Mouse (Mus musculus) hindbrain, embryonic 14.5 days (tissue): ENCODE measurements around the gene Slc26a9. TPM values are rescaled to one million over a fixed set of nuclear protein-coding genes. Genes with fewer than 3 reads are reported as not detected.
A peak's percentile ranks its signal among the peaks of the same experiment; 100 is the strongest.

ENCODE experiments used
- ATAC-seq: fragments of 200-750 bp; cut with Nextera tagmentation; 2 replicates; pipeline ENCODE4 v1.8.0; 2017; ENCODE audit warnings: moderate number of reproducible peaks, mild to moderate bottlenecking, moderate TSS enrichment, moderate library complexity; ENCODE audit not compliant: low FRiP score
- DNase-seq: peaks from one replicate; pipeline ENCODE4 v3.0.0-alpha.2; 2015; ENCODE audit warnings: low spot score
- H3K27ac ChIP-seq: fragments of 300-500 bp; sonication (generic); 2 replicates; pipeline ENCODE4 v1.5.1; 2014; ENCODE audit warnings: mild to moderate bottlenecking, moderate library complexity
- H3K27me3 ChIP-seq: fragments of 300-500 bp; sonication (generic); 2 replicates; pipeline ENCODE4 v1.6.1; 2014; ENCODE audit warnings: mild to moderate bottlenecking, low read length, mixed read lengths; ENCODE audit not compliant: control insufficient read depth, insufficient read depth
- H3K36me3 ChIP-seq: fragments of 300-500 bp; sonication (generic); replicated peaks from 2 replicates; pipeline ENCODE4 v1.6.1; 2014; ENCODE audit not compliant: control insufficient read depth, insufficient read depth
- H3K4me1 ChIP-seq: fragments of 300-500 bp; sonication (generic); replicated peaks from 2 replicates; pipeline ENCODE4 v1.6.1; 2014; ENCODE audit warnings: antibody characterized with exemption, low read length, mixed read lengths; ENCODE audit not compliant: control insufficient read depth, insufficient read depth
- H3K4me2 ChIP-seq: fragments of 300-500 bp; sonication (generic); replicated peaks from 2 replicates; pipeline ENCODE4 v1.6.1; 2014; ENCODE audit warnings: mild to moderate bottlenecking, moderate library complexity
- H3K4me3 ChIP-seq: fragments of 300-500 bp; sonication (generic); replicated peaks from 2 replicates; pipeline ENCODE4 v1.5.1; 2014; ENCODE audit warnings: mild to moderate bottlenecking, low read length
- H3K9ac ChIP-seq: fragments of 300-500 bp; sonication (generic); 2 replicates; pipeline ENCODE4 v1.6.1; 2014
- H3K9me3 ChIP-seq: fragments of 300-500 bp; sonication (generic); 2 replicates; pipeline ENCODE4 v1.6.1; 2016; ENCODE audit warnings: low read length; ENCODE audit not compliant: control insufficient read depth
- WGBS: fragments of 180-500 bp; shearing (Covaris S2); extraction: QIAGEN DNeasy Blood & Tissue Kit; methylation state at CpG from one replicate; pipeline ENCODE4 v1.1.7; 2014; 5-methylcytosine and 5-hydroxymethylcytosine counted together
- polyA plus RNA-seq: library from polyadenylated mRNA; unstranded; fragments of >200 nt; fragmentation: Nextera tagmentation; extraction: Ambion mirVana; gene quantifications from 2 replicates; pipeline ENCODE4 v1.2.1, GENCODE M21; 2014

The Slc26a9 gene
- polyA plus RNA-seq, 1 experiment from 2014 or later, result 0.05 TPM

- Histone ChIP-seq H3K4me1 (no peaks in the 10 kb centered on the region), H3K9ac (no peak overlapping the region), H3K36me3 (no peaks in the 10 kb centered on the region), H3K27ac (no peak overlapping the region), H3K9me3 (no peaks in the 10 kb centered on the region), H3K27me3 (no peaks in the 10 kb centered on the region), H3K4me2 (no peak overlapping the region), H3K4me3 (no peak overlapping the region)
- WGBS, result 27% methylated on average over 4 of the region's 4 CpGs
- DNase-seq, result peak; percentile 35
- no peak for ATAC-seq
Measured at GRCm38 (mm10) chr1:131708338-131708737, 35.5 kb upstream of the Slc26a9 start.

DNA sequence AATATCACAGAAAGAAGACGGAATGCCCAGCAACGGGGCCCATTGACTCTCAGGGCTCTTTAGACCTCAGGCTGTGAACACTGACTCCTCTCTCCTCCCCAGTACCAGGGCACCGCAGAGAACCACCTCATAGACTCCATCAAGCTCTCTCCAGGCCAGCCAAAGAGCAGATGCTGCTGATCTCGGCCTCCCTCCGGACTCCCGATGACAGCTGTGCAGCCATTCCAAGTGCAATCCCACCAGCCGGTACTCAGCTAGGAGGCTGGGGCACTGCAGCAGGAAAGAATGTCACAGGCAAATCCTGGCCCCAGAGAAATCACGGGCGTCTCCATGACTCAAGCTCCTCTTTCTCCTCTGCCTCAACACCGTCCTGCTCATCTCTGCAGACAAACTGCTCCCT is 32.3 kb upstream of the Slc26a9 start:
- no peak for DNase-seq
- Histone ChIP-seq H3K4me1 (no peaks in the 10 kb centered on the region), H3K4me2 (no peak overlapping the region), H3K9ac (no peak overlapping the region), H3K4me3 (no peak overlapping the region), H3K27ac (no peak overlapping the region), H3K36me3 (no peaks in the 10 kb centered on the region), H3K9me3 (no peaks in the 10 kb centered on the region), H3K27me3 (no peaks in the 10 kb centered on the region)
- ATAC-seq, result no peak
- 85% methylated on average over 10 of the region's 10 CpGs for WGBS

DNA sequence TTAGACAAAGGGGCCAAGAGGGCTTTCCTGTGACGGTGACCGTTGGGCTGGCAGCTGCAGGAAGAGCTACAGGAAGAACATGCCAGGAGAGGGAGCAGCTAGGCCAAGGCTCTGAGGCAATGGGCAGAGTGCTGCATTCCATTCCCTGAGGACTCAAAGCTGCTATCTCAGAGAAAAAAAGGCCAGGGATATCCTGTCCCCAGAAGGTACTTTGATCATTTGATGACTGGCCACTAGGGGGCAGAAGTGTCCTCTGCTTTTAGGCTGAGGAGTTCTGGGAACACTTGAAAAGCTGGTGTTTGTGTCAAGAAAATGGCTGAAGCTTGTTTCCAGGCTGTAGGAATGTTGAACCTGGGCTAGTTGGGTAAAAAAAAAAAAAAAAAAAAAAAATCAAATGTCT is 31.4 kb upstream of the Slc26a9 start:
- WGBS, result 39% methylated on average over 2 of the region's 2 CpGs
- H3K4me1 ChIP-seq, result no peaks in the 10 kb centered on the region
- ATAC-seq, result peak; percentile 55; the same call in 1 of the 2 replicates

DNA sequence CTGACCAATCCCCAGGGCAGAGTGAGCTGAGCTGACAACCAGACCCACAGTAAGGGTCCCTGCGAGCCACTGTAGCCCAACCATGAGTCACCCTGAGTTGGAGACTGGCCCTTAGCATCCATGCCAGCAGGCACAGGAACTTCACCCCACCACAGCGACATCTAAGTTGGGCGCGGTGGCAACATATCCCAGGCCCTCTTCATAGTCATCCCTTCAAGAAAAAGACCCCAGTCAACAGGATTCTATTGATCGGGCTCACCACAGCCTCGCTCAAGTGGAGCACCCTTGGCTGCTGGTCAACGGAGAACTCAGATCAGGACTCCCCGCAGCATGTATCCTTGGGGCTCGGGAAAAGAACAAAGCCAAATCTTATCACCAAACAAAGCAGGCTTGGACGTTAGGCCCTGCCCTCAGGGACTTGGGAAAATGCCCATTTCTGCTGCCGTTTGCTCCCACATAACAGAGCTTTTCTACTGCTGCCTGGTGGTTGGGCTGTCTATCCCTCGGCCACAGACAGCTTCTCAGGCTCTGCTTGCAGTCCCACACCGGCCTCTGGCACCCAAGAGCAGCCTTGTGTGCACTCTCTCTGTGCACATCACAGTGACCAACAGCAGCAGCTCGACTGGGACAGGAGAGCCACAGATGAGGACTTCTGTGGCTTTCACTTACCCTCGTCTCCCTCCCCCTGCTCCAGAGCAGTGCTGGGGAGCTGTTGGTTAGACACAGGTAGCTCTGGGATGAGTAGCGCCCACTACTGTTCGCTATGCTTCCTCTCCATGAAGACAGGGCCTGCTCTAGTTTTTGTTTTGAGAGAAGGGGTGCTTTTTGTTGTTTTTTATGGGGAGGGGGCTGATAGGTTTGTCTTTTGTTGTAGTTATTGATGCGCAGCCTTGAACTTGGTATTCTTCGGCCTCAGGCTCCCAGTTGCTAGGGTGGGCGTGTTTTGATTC is 29.2 kb upstream of the Slc26a9 start:
- DNase-seq (no peak), ATAC-seq (no peak)
- Histone ChIP-seq H3K9me3 (no peaks in the 10 kb centered on the region), H3K4me2 (no peak overlapping the region), H3K27ac (no peak overlapping the region), H3K36me3 (no peaks in the 10 kb centered on the region), H3K9ac (no peak overlapping the region), H3K27me3 (no peaks in the 10 kb centered on the region), H3K4me1 (no peaks in the 10 kb centered on the region), H3K4me3 (no peak overlapping the region)
- WGBS, result 65% methylated on average over 20 of the region's 20 CpGs

More for the DNA sequence above, 31.4 kb upstream of the Slc26a9 start:
- no peak overlapping the region for H3K9ac ChIP-seq
- no peak overlapping the region for H3K4me3 ChIP-seq
- DNase-seq, result peak; percentile 88
- no peak overlapping the region for H3K4me2 ChIP-seq
- H3K27ac ChIP-seq, result no peak overlapping the region
- H3K27me3 ChIP-seq, result no peaks in the 10 kb centered on the region
- no peaks in the 10 kb centered on the region for H3K9me3 ChIP-seq
- H3K36me3 ChIP-seq, result no peaks in the 10 kb centered on the region

- Histone ChIP-seq H3K9me3 (no peaks in the 10 kb centered on the region), H3K4me2 (no peak overlapping the region), H3K27me3 (no peaks in the 10 kb centered on the region), H3K4me3 (no peak overlapping the region), H3K27ac (no peak overlapping the region), H3K4me1 (no peaks in the 10 kb centered on the region), H3K36me3 (no peaks in the 10 kb centered on the region), H3K9ac (no peak overlapping the region)
- ATAC-seq, result no peak
- 56% methylated on average over 16 of the region's 16 CpGs for WGBS
- no peak for DNase-seq
Measured at GRCm38 (mm10) chr1:131718952-131719694, 24.7 kb upstream of the Slc26a9 start.

DNA sequence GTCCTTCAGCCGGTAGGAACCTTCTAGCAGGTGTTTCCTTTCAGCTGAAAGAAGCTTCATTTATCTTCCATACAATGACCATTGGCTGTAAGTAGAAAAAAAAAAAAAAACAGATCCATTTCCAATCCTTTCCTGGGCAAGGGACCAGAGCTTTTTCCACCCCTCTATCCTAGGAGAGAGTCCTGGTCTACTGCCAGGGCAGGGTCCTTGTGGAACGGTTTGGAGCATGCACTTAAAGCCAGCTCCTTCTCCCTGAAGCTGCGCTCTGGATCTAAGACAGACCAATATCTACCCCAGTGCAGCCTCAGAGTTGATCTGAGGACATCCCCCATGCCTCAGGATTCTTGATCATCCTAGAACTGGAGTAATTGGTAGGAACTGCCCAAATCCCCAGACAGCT is 21.8 kb upstream of the Slc26a9 start:
- Histone ChIP-seq H3K4me3 (no peak overlapping the region), H3K9me3 (no peaks in the 10 kb centered on the region), H3K27ac (no peak overlapping the region), H3K4me2 (no peak overlapping the region), H3K27me3 (no peaks in the 10 kb centered on the region), H3K9ac (no peak overlapping the region), H3K36me3 (no peaks in the 10 kb centered on the region), H3K4me1 (no peaks in the 10 kb centered on the region)
- DNase-seq (no peak), ATAC-seq (no peak)
- WGBS, result 86% methylated on average over 3 of the region's 3 CpGs

DNA sequence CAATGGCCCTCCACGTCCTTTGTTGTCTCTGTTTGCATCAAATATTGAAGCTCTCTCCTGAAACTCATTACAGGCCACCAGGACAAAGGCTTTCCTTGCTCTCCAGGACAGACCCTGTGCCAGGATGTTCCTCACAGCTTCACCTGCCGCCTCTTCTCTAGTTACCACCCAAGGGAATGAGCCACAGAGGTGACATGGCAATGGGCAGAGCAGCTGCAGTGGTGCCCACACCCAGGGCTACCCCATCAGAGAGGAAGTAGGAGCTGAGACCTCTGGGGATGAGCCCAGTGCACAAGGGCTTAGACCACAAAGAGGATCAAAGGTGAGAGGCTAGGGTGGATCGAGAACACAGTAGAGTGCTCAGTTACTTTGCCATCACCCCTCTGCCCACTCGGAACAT is 20.3 kb upstream of the Slc26a9 start:
- H3K9me3 ChIP-seq, result no peaks in the 10 kb centered on the region
- no peak overlapping the region for H3K4me2 ChIP-seq
- no peak for DNase-seq
- H3K27ac ChIP-seq, result no peak overlapping the region
- H3K4me3 ChIP-seq, result no peak overlapping the region
- H3K36me3 ChIP-seq, result no peaks in the 10 kb centered on the region
- 69% methylated on average over 4 of the region's 4 CpGs for WGBS
- H3K4me1 ChIP-seq, result no peaks in the 10 kb centered on the region
- H3K27me3 ChIP-seq, result no peaks in the 10 kb centered on the region
- no peak for ATAC-seq
- no peak overlapping the region for H3K9ac ChIP-seq

- no peak overlapping the region for H3K9ac ChIP-seq
- H3K27me3 ChIP-seq, result no peaks in the 10 kb centered on the region
Measured at GRCm38 (mm10) chr1:131726586-131726985, 17.2 kb upstream of the Slc26a9 start.

GRCm38 (mm10) chr1:131730639-131731437 is 13.0 kb upstream of the Slc26a9 start:
- Histone ChIP-seq H3K27me3 (no peaks in the 10 kb centered on the region), H3K27ac (no peak overlapping the region), H3K36me3 (no peaks in the 10 kb centered on the region), H3K9ac (no peak overlapping the region), H3K4me3 (no peak overlapping the region), H3K9me3 (no peaks in the 10 kb centered on the region), H3K4me1 (no peaks in the 10 kb centered on the region), H3K4me2 (no peak overlapping the region)
- 83% methylated on average over 12 of the region's 12 CpGs for WGBS
- DNase-seq (no peak), ATAC-seq (no peak)

More at GRCm38 (mm10) chr1:131726586-131726985, 17.2 kb upstream of the Slc26a9 start:
- 72% methylated on average over 6 of the region's 6 CpGs for WGBS
- Histone ChIP-seq H3K4me3 (no peak overlapping the region), H3K9me3 (no peaks in the 10 kb centered on the region), H3K4me2 (no peak overlapping the region), H3K4me1 (no peaks in the 10 kb centered on the region), H3K36me3 (no peaks in the 10 kb centered on the region), H3K27ac (no peak overlapping the region)
- DNase-seq (no peak), ATAC-seq (no peak)
